Mouse (Mus musculus): ENCODE measurements around the gene Tspan5.

GRCm38 (mm10) chr3:138845820-138846219 is 103.8 kb downstream of the Tspan5 start:
- TF ChIP-seq CTCF (IDR thresholded peaks at IDR 0.05; ENCODE audit: low read depth, low read length) (no peak), POLR2A (IDR thresholded peaks at IDR 0.05; ENCODE audit: extremely low read depth, insufficient read depth, low read length) (no peak)

All from liver, adult 2 months (tissue).